Mouse (Mus musculus) thymus, postnatal 10 days (tissue): Measurements from ENCODE around the gene Map3k12.

Source experiments
- DNase-seq, 2 experiments: peaks; one replicate each; pipeline ENCODE4 v3.0.0; 2021; ENCODE audit warnings: low spot score in 2 of 2

Map3k12 gene

GRCm38 (mm10) chr15:102459381-102459780 is 57.5 kb downstream of the Map3k12 start:
- DNase-seq = no peak

GRCm38 (mm10) chr15:102458904-102459317 is 58.0 kb downstream of the Map3k12 start, which contains the start of gene Prr13:
Gene Prr13, plus strand, starts transcription at chr15:102459028.
- peak; percentile 81 to 84 for DNase-seq

- peak; percentile 42 to 47 for DNase-seq
Observed at GRCm38 (mm10) chr15:102458050-102458736, 58.7 kb downstream of the Map3k12 start.

GRCm38 (mm10) chr15:102455993-102456392 is 60.9 kb downstream of the Map3k12 start:
- peak in 1 of 2 experiments; percentile 26 for DNase-seq

GRCm38 (mm10) chr15:102451666-102452430 is 65.0 kb downstream of the Map3k12 start:
- DNase-seq = no peak

- no peak for DNase-seq
Observed at GRCm38 (mm10) chr15:102450928-102451327, 65.9 kb downstream of the Map3k12 start.

GRCm38 (mm10) chr15:102449366-102449765 is 67.5 kb downstream of the Map3k12 start:
- DNase-seq = no peak
